Mouse (Mus musculus) stomach, embryonic 14.5 days (tissue): Measurements from ENCODE around the gene Trp53bp2. TPM values are rescaled to one million over a fixed set of nuclear protein-coding genes. Genes with fewer than 3 reads are reported as not detected.

Source experiments
- polyA plus RNA-seq: library from polyadenylated mRNA; unstranded; fragments of >200 nt; fragmentation: Nextera tagmentation; extraction: Ambion mirVana; gene quantifications from 2 replicates; pipeline ENCODE4 v1.2.1, GENCODE M21; 2014

Gene Trp53bp2
- polyA plus RNA-seq, 1 experiment from 2014 or later, result 25.9 TPM

Other genes with a start within 250 kb of the Trp53bp2 start
- not detected in 2 replicates for gene Vmn1r1, start 244.7 kb upstream of the Trp53bp2 start, polyA plus RNA-seq
- 119 and 148 TPM in 2 replicates for gene Degs1, start 126.4 kb upstream of the Trp53bp2 start, polyA plus RNA-seq
- gene Fbxo28, start 67.5 kb upstream of the Trp53bp2 start, polyA plus RNA-seq, result 23.1 and 24.2 TPM in 2 replicates
- 89.2 and 96.4 TPM in 2 replicates for gene Capn2, start 108.4 kb downstream of the Trp53bp2 start, polyA plus RNA-seq
- 1.1 and 1.5 TPM in 2 replicates for gene Capn8, start 155.8 kb downstream of the Trp53bp2 start, polyA plus RNA-seq